Comparison of ENCODE assay signal across 10 mouse cellular contexts in genomic region chr10:20171209-20171608, GRCm38 (mm10). TPM values are rescaled to one million over a fixed set of nuclear protein-coding genes. Genes with fewer than 3 reads are reported as not detected.
DNase-seq lines count a peak whose midpoint lies in the region; ATAC-seq lines count a peak whose summit lies in the region.
"Had no signal": no experiment of that assay in that cellular context is flagged by ENCODE, and none has a peak within 500 bp of the region (broad histone marks: within the 10 kb centered on the region; RNA-seq: fewer than 3 reads in every experiment).

No protein-coding gene starts in this region.

- WGBS in neural tube, embryonic 11.5 days, result 70% methylated on average over 12 of the region's 12 CpGs
- WGBS in hindbrain, embryonic 10.5 days, result 70% methylated on average over 12 of the region's 12 CpGs

- H3K36me3 ChIP-seq in neural tube, embryonic 11.5 days (ENCODE audit: control insufficient read depth, insufficient read depth, low read length), result no peaks in the 10 kb centered on the region
- H3K36me3 ChIP-seq in hindbrain, embryonic 10.5 days, result no peaks in the 10 kb centered on the region
- H3K36me3 ChIP-seq: heart, embryonic 10.5 days; limb, embryonic 12.5 days had no signal

- no peak overlapping the region for H3K4me3 ChIP-seq in neural tube, embryonic 11.5 days (ENCODE audit: low read depth, low read length)
- peak overlapping the region; percentile 44 for H3K4me3 ChIP-seq in hindbrain, embryonic 10.5 days

- no peaks in the 10 kb centered on the region for H3K9me3 ChIP-seq in neural tube, embryonic 11.5 days (ENCODE audit: control insufficient read depth, low read length)
- H3K9me3 ChIP-seq in hindbrain, embryonic 10.5 days, result no peaks in the 10 kb centered on the region
- H3K9me3 ChIP-seq: heart, embryonic 10.5 days had no signal

- peak; percentile 31; the same call in 1 of the 2 replicates for ATAC-seq in neural tube, embryonic 11.5 days (ENCODE audit: insufficient read depth, low FRiP score, low TSS enrichment)

- H3K27ac ChIP-seq in neural tube, embryonic 11.5 days (ENCODE audit: low read depth, low read length), result no peak overlapping the region
- H3K27ac ChIP-seq in hindbrain, embryonic 10.5 days, result no peak overlapping the region

- no peak for DNase-seq in neural tube, embryonic 11.5 days (ENCODE audit: low spot score)
- no peak for DNase-seq in neural tube, embryonic 10.5 days (ENCODE audit: extremely low spot score, low spot score)
- no peak for DNase-seq in hindbrain, embryonic 10.5 days (ENCODE audit: low spot score)
- peak; percentile 77 to 86 for DNase-seq in kidney, postnatal 25 days
- DNase-seq in embryo, embryonic 11 days, result no peak
- no peak for DNase-seq in right cerebral cortex, adult 18-20 months
- no peak for DNase-seq in left cerebral cortex, postnatal 36 days (ENCODE audit: low spot score in 2 of 2)
- DNase-seq: thymus, postnatal 36 days had no signal

- no peak overlapping the region for H3K9ac ChIP-seq in neural tube, embryonic 11.5 days (ENCODE audit: low read length)
- H3K9ac ChIP-seq: limb, embryonic 12.5 days had no signal

- peak overlapping the region; percentile 42 for H3K4me2 ChIP-seq in neural tube, embryonic 11.5 days (ENCODE audit: low read depth)

- intact Hi-C loops in left cerebral cortex, postnatal 36 days (cut with DNase I), result loop anchor here (2.0 to 10.0 kb wide), 2 partner anchors 22 to 784 kb away; partner anchors contain the start of genes Ahi1 and Map7

- no peaks in the 10 kb centered on the region for H3K27me3 ChIP-seq in neural tube, embryonic 11.5 days (ENCODE audit: control insufficient read depth, insufficient read depth, low read length)
- peaks cover 23% of the 10 kb centered on the region for H3K27me3 ChIP-seq in hindbrain, embryonic 10.5 days (ENCODE audit: insufficient read depth, poor library complexity, severe bottlenecking)

- H3K4me1 ChIP-seq in neural tube, embryonic 11.5 days (ENCODE audit: control insufficient read depth, insufficient read depth, low read length), result peaks cover 12% of the 10 kb centered on the region
- H3K4me1 ChIP-seq in hindbrain, embryonic 10.5 days (replicated peaks), result peaks cover 21% of the 10 kb centered on the region

RNA-seq across cellular contexts. Expression of gene Map7, which starts 22.9 kb away (rescaled TPM):
- 5.2 and 5.4 TPM in 2 replicates for polyA plus RNA-seq in neural tube, embryonic 11.5 days (2014; fragmentation: Nextera tagmentation; extraction: Ambion mirVana)
- polyA plus RNA-seq in hindbrain, embryonic 10.5 days (2016; fragmentation: Nextera tagmentation; extraction: Ambion mirVana), result 8.9 and 10.0 TPM in 2 replicates
- 100 to 1,000 TPM in 1 of 2 experiments, 10 to 100 TPM in 1; 93.5 to 134 TPM for total RNA-seq in left cerebral cortex, postnatal 36 days (2021)

Comparison
In these comparisons a context has a peak if more than half of its experiments do, and no peak if none do; other contexts are left out.
1. DNase-seq: peak in kidney, postnatal 25 days (2 of 2); none in neural tube, embryonic 11.5 days (single experiment), neural tube, embryonic 10.5 days (single experiment), hindbrain, embryonic 10.5 days (single experiment), embryo, embryonic 11 days (single experiment), right cerebral cortex, adult 18-20 months (single experiment) and left cerebral cortex, postnatal 36 days (0 of 2).